Mouse (Mus musculus) thymus, postnatal 0 days (tissue): ENCODE data around the gene Olfr313. TPM values are rescaled to one million over a fixed set of nuclear protein-coding genes. Genes with fewer than 3 reads are reported as not detected.
A peak's percentile ranks its signal among the peaks of the same experiment; 100 is the strongest.

Source experiments
- DNase-seq: peaks from one replicate; pipeline ENCODE4 v3.0.0-alpha.2; 2015; ENCODE audit warnings: low spot score
- polyA plus RNA-seq: library from polyadenylated mRNA; unstranded; fragments of >200 nt; fragmentation: Nextera tagmentation; extraction: Ambion mirVana; gene quantifications from 2 replicates; pipeline ENCODE4 v1.2.1, GENCODE M21; 2015

The Olfr313 gene
- polyA plus RNA-seq, 1 experiment from 2014 or later, result 0.08 TPM

- peak; percentile 68 for DNase-seq
Measured at GRCm38 (mm10) chr11:58847636-58848035, 32.8 kb downstream of the Olfr313 start.

DNA sequence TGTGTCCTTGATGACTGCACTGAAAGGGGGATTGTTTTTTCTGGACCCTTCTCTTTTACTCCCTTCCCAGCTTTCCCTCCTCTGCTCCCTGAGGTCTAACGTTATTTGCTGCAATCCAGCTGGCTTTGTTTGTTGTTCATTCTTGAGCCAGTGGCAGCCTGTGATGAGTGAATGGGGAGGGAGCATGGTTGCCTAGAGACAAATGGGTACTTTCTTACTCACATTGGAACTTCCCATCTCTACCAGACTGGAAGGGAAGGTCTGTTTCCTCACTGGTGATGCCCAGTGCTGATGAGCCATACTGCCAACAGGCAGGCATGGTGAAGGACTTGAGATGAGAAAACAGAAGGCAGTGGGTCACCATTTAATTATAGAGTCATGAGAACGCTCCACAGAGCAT lies 34.9 kb downstream of the Olfr313 start:
- DNase-seq, result no peak

- no peak for DNase-seq
Measured at GRCm38 (mm10) chr11:58860744-58861143, 45.9 kb downstream of the Olfr313 start.

- DNase-seq, result peak; percentile 95
Measured at GRCm38 (mm10) chr11:58867039-58867953, 52.5 kb downstream of the Olfr313 start, which contains the start of gene 2810021J22Rik. Gene 2810021J22Rik (plus strand): TSS chr11:58867216.

DNA sequence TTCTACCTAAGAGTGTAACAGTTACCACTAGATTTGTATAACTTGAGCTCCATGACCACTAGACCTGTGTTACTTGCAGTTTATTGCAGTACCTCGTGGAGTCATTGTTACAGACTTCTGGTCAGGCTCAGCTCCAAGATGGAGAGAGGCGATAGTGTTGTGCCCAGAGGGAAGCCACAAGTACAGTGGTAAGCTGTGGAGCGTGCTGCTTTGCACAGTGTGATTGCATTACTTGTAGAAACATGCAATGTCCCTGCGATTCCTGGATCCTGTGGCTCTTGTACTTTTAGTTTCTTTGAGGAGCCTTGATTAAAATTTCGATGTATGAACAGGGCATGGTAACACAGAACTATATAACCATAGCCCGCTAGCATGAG lies 53.1 kb downstream of the Olfr313 start:
- no peak for DNase-seq

Other genes with a start within 250 kb of the Olfr313 start
- not detected in 2 replicates for gene Olfr224, start 244.4 kb upstream of the Olfr313 start, polyA plus RNA-seq
- gene Olfr325, start 237.3 kb upstream of the Olfr313 start, polyA plus RNA-seq, result not detected in 2 replicates
- gene Olfr324, start 219.9 kb upstream of the Olfr313 start, polyA plus RNA-seq, result not detected in 2 replicates
- 0.95 and 1.0 TPM in 2 replicates for gene 2210407C18Rik, start 198.9 kb upstream of the Olfr313 start, polyA plus RNA-seq
- not detected in 2 replicates for gene Olfr323, start 184.5 kb upstream of the Olfr313 start, polyA plus RNA-seq
- not detected in 2 replicates for gene Trim58, start 174.5 kb upstream of the Olfr313 start, polyA plus RNA-seq
- gene Olfr322, start 156.2 kb upstream of the Olfr313 start, polyA plus RNA-seq, result not detected in 2 replicates
- gene Olfr320, start 133.9 kb upstream of the Olfr313 start, polyA plus RNA-seq, result not detected in 2 replicates
- not detected in 2 replicates for gene Olfr319, start 115.8 kb upstream of the Olfr313 start, polyA plus RNA-seq
- not detected in 2 replicates for gene Olfr318, start 91.0 kb upstream of the Olfr313 start, polyA plus RNA-seq
- gene Olfr317, start 75.8 kb upstream of the Olfr313 start, polyA plus RNA-seq, result not detected in 2 replicates
- gene Olfr316, start 62.3 kb upstream of the Olfr313 start, polyA plus RNA-seq, result not detected in 2 replicates
- gene Olfr315, start 41.8 kb upstream of the Olfr313 start, polyA plus RNA-seq, result not detected in 2 replicates
- not detected in 2 replicates for gene Olfr314, start 32.0 kb upstream of the Olfr313 start, polyA plus RNA-seq
- gene Fam183b, start 13.0 kb upstream of the Olfr313 start, polyA plus RNA-seq, result 1.5 and 2.2 TPM in 2 replicates
- gene Olfr312, start 14.2 kb downstream of the Olfr313 start, polyA plus RNA-seq, result 0.03 TPM in 1 of 2 replicates, not detected in the other
- not detected in 2 replicates for gene Olfr311, start 24.3 kb downstream of the Olfr313 start, polyA plus RNA-seq
- gene Gm12258, start 32.2 kb downstream of the Olfr313 start, polyA plus RNA-seq, result 19.2 and 20.6 TPM in 2 replicates
- gene 2810021J22Rik, start 52.2 kb downstream of the Olfr313 start, polyA plus RNA-seq, result 7.7 and 9.0 TPM in 2 replicates
- gene Zfp39, start 89.2 kb downstream of the Olfr313 start, polyA plus RNA-seq, result 6.1 and 7.9 TPM in 2 replicates
- gene Btnl10, start 102.9 kb downstream of the Olfr313 start, polyA plus RNA-seq, result 0.09 TPM in 1 of 2 replicates, not detected in the other
- 245 and 268 TPM in 2 replicates for gene Rnf187, start 123.9 kb downstream of the Olfr313 start, polyA plus RNA-seq
- 50.8 and 57.5 TPM in 2 replicates for gene Hist3h2ba, start 133.9 kb downstream of the Olfr313 start, polyA plus RNA-seq
- gene Hist3h2a, start 139.7 kb downstream of the Olfr313 start, polyA plus RNA-seq, result 52.3 and 52.8 TPM in 2 replicates
- 0.29 and 0.44 TPM in 2 replicates for gene Trim17, start 139.7 kb downstream of the Olfr313 start, polyA plus RNA-seq
- gene Trim11, start 163.1 kb downstream of the Olfr313 start, polyA plus RNA-seq, result 49.6 and 54.0 TPM in 2 replicates